Mouse (Mus musculus): Measurements from ENCODE around the gene 2610301B20Rik.

The 2610301B20Rik gene

GRCm38 (mm10) chr4:10911909-10912478, 37.7 kb downstream of the 2610301B20Rik start:
- DNase-seq, result no peak

GRCm38 (mm10) chr4:10912611-10913301, 38.5 kb downstream of the 2610301B20Rik start:
- peak; percentile 86 for DNase-seq

- DNase-seq, result no peak
Observed at GRCm38 (mm10) chr4:10913409-10913808, 39.1 kb downstream of the 2610301B20Rik start.

GRCm38 (mm10) chr4:10914766-10915165, 40.5 kb downstream of the 2610301B20Rik start:
- no peak for DNase-seq

- peak; percentile 23 for DNase-seq
Observed at GRCm38 (mm10) chr4:10915271-10915670, 41.0 kb downstream of the 2610301B20Rik start.

GRCm38 (mm10) chr4:10918402-10918801, 44.1 kb downstream of the 2610301B20Rik start:
- no peak for DNase-seq

- DNase-seq, result no peak
Observed at GRCm38 (mm10) chr4:10919097-10919496, 44.8 kb downstream of the 2610301B20Rik start.

- DNase-seq, result no peak
Observed at GRCm38 (mm10) chr4:10919530-10919929, 45.2 kb downstream of the 2610301B20Rik start.

- DNase-seq, result no peak
Observed at GRCm38 (mm10) chr4:10919987-10920386, 45.7 kb downstream of the 2610301B20Rik start.

- DNase-seq, result no peak
Observed at GRCm38 (mm10) chr4:10920622-10921021, 46.3 kb downstream of the 2610301B20Rik start.

- DNase-seq, result peak; percentile 81
Observed at GRCm38 (mm10) chr4:10923180-10923579, 48.9 kb downstream of the 2610301B20Rik start.

- no peak for DNase-seq
Observed at GRCm38 (mm10) chr4:10924140-10924539, 49.8 kb downstream of the 2610301B20Rik start.

- no peak for DNase-seq
Observed at GRCm38 (mm10) chr4:10924541-10924940, 50.2 kb downstream of the 2610301B20Rik start.

GRCm38 (mm10) chr4:10926416-10926815, 52.1 kb downstream of the 2610301B20Rik start:
- DNase-seq, result no peak

- DNase-seq, result no peak
Observed at GRCm38 (mm10) chr4:10928158-10928557, 53.9 kb downstream of the 2610301B20Rik start.

- no peak for DNase-seq
Observed at GRCm38 (mm10) chr4:10929726-10930125, 55.4 kb downstream of the 2610301B20Rik start.

- no peak for DNase-seq
Observed at GRCm38 (mm10) chr4:10931040-10931439, 56.7 kb downstream of the 2610301B20Rik start.

GRCm38 (mm10) chr4:10932091-10932745, 57.9 kb downstream of the 2610301B20Rik start:
- no peak for DNase-seq

GRCm38 (mm10) chr4:10932782-10933181, 58.5 kb downstream of the 2610301B20Rik start:
- DNase-seq, result no peak

GRCm38 (mm10) chr4:10936766-10937165, 62.5 kb downstream of the 2610301B20Rik start:
- no peak for DNase-seq

All from right cerebral cortex, adult 18-20 months (tissue).